Comparison of ENCODE assay signal across 35 mouse cellular contexts in the genomic region with DNA sequence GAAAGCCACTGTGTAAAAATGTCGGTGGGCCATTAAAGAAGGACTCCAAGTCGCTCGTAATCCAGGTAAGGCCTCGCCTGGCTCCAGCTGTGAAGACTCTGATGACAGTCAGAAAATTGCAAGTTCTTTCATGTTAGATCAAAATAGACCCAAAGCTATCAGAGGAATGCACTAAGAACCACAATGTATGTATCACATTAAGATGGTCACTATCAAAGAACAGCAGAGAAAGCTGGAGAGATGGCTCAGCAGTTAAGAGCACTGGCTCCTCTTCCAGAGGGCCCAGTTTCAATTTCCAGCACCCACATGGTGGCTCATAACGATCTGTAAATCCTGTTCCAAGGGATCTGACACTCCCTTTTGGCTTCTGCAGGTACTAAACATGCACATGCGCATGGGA. TPM values are rescaled to one million over a fixed set of nuclear protein-coding genes. Genes with fewer than 3 reads are reported as not detected.
DNase-seq lines count a peak whose midpoint lies in the region; ATAC-seq and TF ChIP-seq lines count a peak whose summit lies in the region.
"Had no signal": no experiment of that assay in that cellular context is flagged by ENCODE, and none has a peak within 500 bp of the region (broad histone marks: within the 10 kb centered on the region; RNA-seq: fewer than 3 reads in every experiment).

No protein-coding gene starts in this region.

- TF ChIP-seq POLR2A in bone marrow, adult 2 months (IDR thresholded peaks at IDR 0.05; ENCODE audit: borderline replicate concordance, control insufficient read depth, low read depth, low read length), result no peak
- no peak for TF ChIP-seq POLR2A in cerebellum, adult 2 months (IDR thresholded peaks at IDR 0.05; ENCODE audit: borderline replicate concordance, insufficient read depth, low read length)

- H3K27ac ChIP-seq in bone marrow, adult 2 months (ENCODE audit: control insufficient read depth, insufficient read depth, low read depth, low read length, poor library complexity), result peak overlapping the region; percentile 60; the same call in 1 of the 2 replicates
- H3K27ac ChIP-seq in liver, embryonic 13.5 days, result peak overlapping the region; percentile 93
- H3K27ac ChIP-seq in cerebellum, adult 2 months (ENCODE audit: insufficient read depth, low read length), result no peak overlapping the region
- H3K27ac ChIP-seq: embryonic facial prominence, embryonic 15.5 days; forebrain, embryonic 10.5 days; forebrain, embryonic 15.5 days; heart, embryonic 13.5 days; hindbrain, embryonic 14.5 days; neural tube, embryonic 15.5 days; stomach, postnatal 0 days had no signal

- H3K9me3 ChIP-seq in liver, embryonic 13.5 days (replicated peaks), result no peaks in the 10 kb centered on the region
- H3K9me3 ChIP-seq: embryonic facial prominence, embryonic 15.5 days; forebrain, embryonic 10.5 days; forebrain, embryonic 15.5 days; heart, embryonic 13.5 days; neural tube, embryonic 15.5 days had no signal

- no peak for TF ChIP-seq CTCF in bone marrow, adult 2 months (IDR thresholded peaks at IDR 0.05; ENCODE audit: control insufficient read depth, insufficient read depth, low read length)
- TF ChIP-seq CTCF in cerebellum, adult 2 months (IDR thresholded peaks at IDR 0.05; ENCODE audit: borderline replicate concordance, insufficient read depth, low read depth, low read length), result no peak

- H3K4me3 ChIP-seq in bone marrow, adult 2 months (replicated peaks; ENCODE audit: control insufficient read depth, low read depth, low read length), result no peak overlapping the region
- no peak overlapping the region; the same call in 1 of the 2 replicates for H3K4me3 ChIP-seq in liver, embryonic 13.5 days (replicated peaks)
- H3K4me3 ChIP-seq in cerebellum, adult 2 months (replicated peaks; ENCODE audit: insufficient read depth, low read depth, low read length), result no peak overlapping the region
- H3K4me3 ChIP-seq: embryonic facial prominence, embryonic 15.5 days; forebrain, embryonic 10.5 days; forebrain, embryonic 15.5 days; heart, embryonic 13.5 days; neural tube, embryonic 15.5 days had no signal

- WGBS in bone marrow, adult 2 months, result 69% methylated on average over 6 of the region's 6 CpGs
- WGBS in liver, embryonic 13.5 days (ENCODE audit: insufficient replicate concordance), result 44% methylated on average over 6 of the region's 6 CpGs
- 89% methylated on average over 6 of the region's 6 CpGs for WGBS in cerebellum, adult 2 months

- H3K9ac ChIP-seq in liver, embryonic 13.5 days, result peak overlapping the region; percentile 30; the same call in 1 of the 2 replicates
- H3K9ac ChIP-seq: embryonic facial prominence, embryonic 15.5 days; forebrain, embryonic 15.5 days; heart, embryonic 13.5 days; hindbrain, embryonic 14.5 days; neural tube, embryonic 15.5 days had no signal

- peaks cover 4% of the 10 kb centered on the region; the same call in 1 of the 2 replicates for H3K4me1 ChIP-seq in bone marrow, adult 2 months (ENCODE audit: control insufficient read depth, insufficient read depth, low read length)
- peaks cover 76% of the 10 kb centered on the region for H3K4me1 ChIP-seq in liver, embryonic 13.5 days (replicated peaks)
- no peaks in the 10 kb centered on the region for H3K4me1 ChIP-seq in cerebellum, adult 2 months (ENCODE audit: control insufficient read depth, insufficient read depth, low read length)

- peaks cover 36% of the 10 kb centered on the region for H3K36me3 ChIP-seq in liver, embryonic 13.5 days

- no peaks in the 10 kb centered on the region for H3K27me3 ChIP-seq in liver, embryonic 13.5 days
- no peaks in the 10 kb centered on the region for H3K27me3 ChIP-seq in cerebellum, adult 2 months (ENCODE audit: control insufficient read depth, insufficient read depth, low read length)
- H3K27me3 ChIP-seq: embryonic facial prominence, embryonic 15.5 days; forebrain, embryonic 15.5 days; heart, embryonic 13.5 days; neural tube, embryonic 15.5 days had no signal

- 0 out of 2 replicates have a peak, but pooled peaks have one; percentile 23 for ATAC-seq in common myeloid progenitor, adult 5-6 weeks (replicated peaks; ENCODE audit: low read depth, poor library complexity, severe bottlenecking)
- peak; percentile 76 for ATAC-seq in liver, embryonic 13.5 days (ENCODE audit: low read depth)
- ATAC-seq in megakaryocyte progenitor cell, adult 5-6 weeks (replicated peaks; ENCODE audit: poor library complexity), result peak; percentile 46
- ATAC-seq: activated CD4-positive, CD25-positive, alpha-beta regulatory T cell, adult 4 months; CD4-positive, CD25-positive, alpha-beta regulatory T cell, adult 4 months; forebrain, embryonic 15.5 days; intestine, postnatal 0 days had no signal

- DNase-seq in liver, embryonic 13.5 days, result peak; percentile 38
- DNase-seq in cerebellum, adult 2 months, result no peak
- no peak for DNase-seq in natural killer cell, adult 2 months (ENCODE audit: low spot score in 2 of 2)
- DNase-seq in testis, postnatal 10 days (ENCODE audit: low spot score), result no peak
- DNase-seq: adrenal gland, adult 2 months; cerebellum, adult 11-12 months; cerebellum, postnatal 10 days; heart, postnatal 10 days; kidney, postnatal 14 days; lung, postnatal 4 days; midbrain, embryonic 14.5 days; right cerebral cortex, postnatal 25 days; spleen, adult 18-20 months; thymus, adult 2 months; thymus, postnatal 4 days had no signal

- peak overlapping the region; percentile 59 for H3K4me2 ChIP-seq in liver, embryonic 13.5 days
- H3K4me2 ChIP-seq: embryonic facial prominence, embryonic 15.5 days; forebrain, embryonic 15.5 days; heart, embryonic 13.5 days; hindbrain, embryonic 14.5 days; neural tube, embryonic 15.5 days had no signal

RNA-seq across cellular contexts. Expression of a gene that starts 5.5 kb away (rescaled TPM):
- 8.5 and 9.6 TPM in 2 replicates for polyA plus RNA-seq in bone marrow, adult 2 months (2011; ENCODE audit: insufficient read depth, insufficient read length, low replicate concordance, missing spikeins)
- 10.6 and 20.7 TPM in 2 replicates for total RNA-seq in common myeloid progenitor, adult 5-6 weeks (2017)
- polyA plus RNA-seq in liver, embryonic 13.5 days (2015; fragmentation: Nextera tagmentation; extraction: Ambion mirVana), result 11.7 and 12.8 TPM in 2 replicates
- 3.2 and 5.0 TPM in 2 replicates for total RNA-seq in megakaryocyte progenitor cell, adult 5-6 weeks (2015)
- 5.8 and 11.5 TPM in 2 replicates for total RNA-seq in megakaryocyte progenitor cell, adult 5-6 weeks (2017)
- polyA plus RNA-seq in cerebellum, adult 2 months (2012; rRNA removed), result 24.4 and 24.9 TPM in 2 replicates

RNA-seq across cellular contexts. Expression of a gene that starts 26.6 kb away (rescaled TPM):
- polyA plus RNA-seq in bone marrow, adult 2 months (2011; ENCODE audit: insufficient read depth, insufficient read length, low replicate concordance, missing spikeins), result 6.9 and 9.7 TPM in 2 replicates
- 1.7 and 10.6 TPM in 2 replicates for total RNA-seq in common myeloid progenitor, adult 5-6 weeks (2017)
- 0.15 and 0.45 TPM in 2 replicates for polyA plus RNA-seq in liver, embryonic 13.5 days (2015; fragmentation: Nextera tagmentation; extraction: Ambion mirVana)
- total RNA-seq in megakaryocyte progenitor cell, adult 5-6 weeks (2015), result 4.0 and 10.6 TPM in 2 replicates
- total RNA-seq in megakaryocyte progenitor cell, adult 5-6 weeks (2017), result 9.4 TPM in 1 of 2 replicates, not detected in the other
- 0.95 and 1.8 TPM in 2 replicates for polyA plus RNA-seq in cerebellum, adult 2 months (2012; rRNA removed)
- total RNA-seq: liver, adult 2 months; monocyte, adult 5-6 weeks had no signal
- polyA plus RNA-seq: activated CD4-positive, CD25-positive, alpha-beta regulatory T cell, adult 4 months; CD4-positive, CD25-positive, alpha-beta regulatory T cell, adult 4 months; embryonic facial prominence, embryonic 15.5 days; gonadal fat pad, adult 2 months; heart, embryonic 13.5 days; limb, embryonic 11.5 days; liver, adult 2 months; lung, embryonic 16.5 days; stomach, postnatal 0 days; thymus, adult 2 months had no signal

RNA-seq across cellular contexts. Expression of a gene that starts 48.3 kb away (rescaled TPM):
- polyA plus RNA-seq in bone marrow, adult 2 months (2011; ENCODE audit: insufficient read depth, insufficient read length, low replicate concordance, missing spikeins), result not detected in 2 replicates
- total RNA-seq in common myeloid progenitor, adult 5-6 weeks (2017), result 0.09 TPM in 1 of 2 replicates, not detected in the other
- polyA plus RNA-seq in liver, embryonic 13.5 days (2015; fragmentation: Nextera tagmentation; extraction: Ambion mirVana), result 0.20 TPM in 1 of 2 replicates, not detected in the other
- total RNA-seq in megakaryocyte progenitor cell, adult 5-6 weeks (2015), result not detected in 2 replicates
- total RNA-seq in megakaryocyte progenitor cell, adult 5-6 weeks (2017), result not detected in 2 replicates
- not detected in 2 replicates for polyA plus RNA-seq in cerebellum, adult 2 months (2012; rRNA removed)
- total RNA-seq: gastrocnemius, adult 18-20 months; left cerebral cortex, adult 18-20 months; liver, adult 2 months; monocyte, adult 5-6 weeks had no signal
- polyA plus RNA-seq: liver, adult 2 months had no signal

Comparison
In these comparisons a context has a peak if more than half of its experiments do, and no peak if none do; other contexts are left out.
1. ATAC-seq: peak in every context shown above with its lines; median percentile 76 in liver, embryonic 13.5 days; 46 in megakaryocyte progenitor cell, adult 5-6 weeks; 23 in common myeloid progenitor, adult 5-6 weeks.